Mouse (Mus musculus) heart, embryonic 10.5 days (tissue): ENCODE measurements around the gene Sema6d. TPM values are rescaled to one million over a fixed set of nuclear protein-coding genes. Genes with fewer than 3 reads are reported as not detected.

Experiments used
- DNase-seq: peaks from one replicate; pipeline ENCODE4 v3.0.0-alpha.2; 2017; ENCODE audit warnings: low spot score
- H3K27ac ChIP-seq: fragments of 300-500 bp; sonication (generic); 2 replicates; pipeline ENCODE4 v1.5.1; 2016; ENCODE audit warnings: mild to moderate bottlenecking
- H3K27me3 ChIP-seq: fragments of 300-500 bp; sonication (generic); 2 replicates; pipeline ENCODE4 v1.6.1; 2016; ENCODE audit warnings: mild to moderate bottlenecking; ENCODE audit not compliant: poor library complexity, insufficient read depth, severe bottlenecking
- H3K36me3 ChIP-seq: fragments of 300-500 bp; sonication (generic); 2 replicates; pipeline ENCODE4 v1.6.1; 2016; ENCODE audit warnings: mild to moderate bottlenecking, moderate library complexity
- H3K4me1 ChIP-seq: fragments of 300-500 bp; sonication (generic); 2 replicates; pipeline ENCODE4 v1.6.1; 2016; ENCODE audit warnings: mild to moderate bottlenecking
- H3K4me3 ChIP-seq: fragments of 300-500 bp; sonication (generic); 2 replicates; pipeline ENCODE4 v1.5.1; 2016; ENCODE audit warnings: mild to moderate bottlenecking, moderate library complexity
- H3K9me3 ChIP-seq: fragments of 300-500 bp; sonication (generic); 2 replicates; pipeline ENCODE4 v1.6.1; 2016; ENCODE audit warnings: mild to moderate bottlenecking, moderate library complexity
- WGBS: fragments of 180-500 bp; shearing (Covaris S2); methylation state at CpG from one replicate; pipeline ENCODE4 v1.1.7; 2016; 5-methylcytosine and 5-hydroxymethylcytosine counted together
- polyA plus RNA-seq: library from polyadenylated mRNA; unstranded; fragments of >200 nt; fragmentation: Nextera tagmentation; extraction: Ambion mirVana; gene quantifications from 2 replicates; pipeline ENCODE4 v1.2.1, GENCODE M21; 2016

Sema6d gene
- polyA plus RNA-seq, 1 experiment from 2014 or later: 17.0 TPM

GRCm38 (mm10) chr2:124399611-124400010 is 309.8 kb downstream of the Sema6d start:
- no peaks in the 10 kb centered on the region for H3K36me3 ChIP-seq
- H3K4me1 ChIP-seq: peaks cover 14% of the 10 kb centered on the region
- H3K27ac ChIP-seq: no peak overlapping the region
- 88% methylated on average over 2 of the region's 2 CpGs for WGBS
- no peaks in the 10 kb centered on the region for H3K27me3 ChIP-seq
- H3K9me3 ChIP-seq: no peaks in the 10 kb centered on the region
- H3K4me3 ChIP-seq: no peak overlapping the region
- DNase-seq: no peak

GRCm38 (mm10) chr2:124401727-124402380 is 312.1 kb downstream of the Sema6d start:
- Histone ChIP-seq H3K4me1 (peaks cover 18% of the 10 kb centered on the region), H3K4me3 (no peak overlapping the region), H3K27ac (no peak overlapping the region), H3K9me3 (no peaks in the 10 kb centered on the region), H3K36me3 (no peaks in the 10 kb centered on the region), H3K27me3 (no peaks in the 10 kb centered on the region)
- DNase-seq: no peak
- WGBS: 62% methylated on average over 6 of the region's 6 CpGs

- no peaks in the 10 kb centered on the region for H3K9me3 ChIP-seq
- peak overlapping the region; percentile 52; the same call in 1 of the 2 replicates for H3K27ac ChIP-seq
- no peak for DNase-seq
- H3K36me3 ChIP-seq: no peaks in the 10 kb centered on the region
- H3K27me3 ChIP-seq: no peaks in the 10 kb centered on the region
- 65% methylated on average over 8 of the region's 8 CpGs for WGBS
- peaks cover 18% of the 10 kb centered on the region for H3K4me1 ChIP-seq
- H3K4me3 ChIP-seq: no peak overlapping the region
Measured at GRCm38 (mm10) chr2:124403571-124403970, 313.8 kb downstream of the Sema6d start.

GRCm38 (mm10) chr2:124403981-124404380 is 314.2 kb downstream of the Sema6d start:
- no peak for DNase-seq
- no peak overlapping the region for H3K4me3 ChIP-seq
- H3K9me3 ChIP-seq: no peaks in the 10 kb centered on the region
- H3K36me3 ChIP-seq: no peaks in the 10 kb centered on the region
- H3K27ac ChIP-seq: peak overlapping the region; percentile 52; the same call in 1 of the 2 replicates
- WGBS: 48% methylated on average over 6 of the region's 6 CpGs
- peaks cover 18% of the 10 kb centered on the region for H3K4me1 ChIP-seq
- no peaks in the 10 kb centered on the region for H3K27me3 ChIP-seq

- Histone ChIP-seq H3K27me3 (no peaks in the 10 kb centered on the region), H3K27ac (peak overlapping the region; percentile 52), H3K4me3 (no peak overlapping the region), H3K4me1 (peaks cover 18% of the 10 kb centered on the region), H3K9me3 (no peaks in the 10 kb centered on the region), H3K36me3 (no peaks in the 10 kb centered on the region)
- DNase-seq: no peak
- 76% methylated on average over 6 of the region's 6 CpGs for WGBS
Measured at GRCm38 (mm10) chr2:124404631-124405562, 315.1 kb downstream of the Sema6d start.

GRCm38 (mm10) chr2:124408956-124409355 is 319.2 kb downstream of the Sema6d start:
- Histone ChIP-seq H3K4me1 (peaks cover 23% of the 10 kb centered on the region), H3K4me3 (no peak overlapping the region), H3K36me3 (no peaks in the 10 kb centered on the region), H3K27ac (no peak overlapping the region), H3K9me3 (no peaks in the 10 kb centered on the region), H3K27me3 (no peaks in the 10 kb centered on the region)
- WGBS: 50% methylated on average over 1 of the region's 1 CpGs
- no peak for DNase-seq

- no peak overlapping the region for H3K27ac ChIP-seq
- peaks cover 22% of the 10 kb centered on the region for H3K4me1 ChIP-seq
- no peak overlapping the region for H3K4me3 ChIP-seq
- WGBS: 61% methylated on average over 3 of the region's 3 CpGs
- H3K36me3 ChIP-seq: no peaks in the 10 kb centered on the region
- no peaks in the 10 kb centered on the region for H3K27me3 ChIP-seq
- no peaks in the 10 kb centered on the region for H3K9me3 ChIP-seq
- DNase-seq: no peak
Measured at GRCm38 (mm10) chr2:124416730-124417129, 327.0 kb downstream of the Sema6d start.

- H3K27me3 ChIP-seq: no peaks in the 10 kb centered on the region
- no peaks in the 10 kb centered on the region for H3K36me3 ChIP-seq
- DNase-seq: no peak
- no peaks in the 10 kb centered on the region for H3K9me3 ChIP-seq
- WGBS: 88% methylated on average over 2 of the region's 2 CpGs
- peaks cover 15% of the 10 kb centered on the region for H3K4me1 ChIP-seq
- H3K27ac ChIP-seq: no peak overlapping the region
- H3K4me3 ChIP-seq: no peak overlapping the region
Measured at GRCm38 (mm10) chr2:124418319-124418718, 328.6 kb downstream of the Sema6d start.

- H3K36me3 ChIP-seq: no peaks in the 10 kb centered on the region
- H3K4me3 ChIP-seq: no peak overlapping the region
- 48% methylated on average over 1 of the region's 1 CpGs for WGBS
- H3K4me1 ChIP-seq: peaks cover 9% of the 10 kb centered on the region; the same call in 1 of the 2 replicates
- H3K9me3 ChIP-seq: no peaks in the 10 kb centered on the region
- no peak for DNase-seq
- H3K27me3 ChIP-seq: no peaks in the 10 kb centered on the region
- H3K27ac ChIP-seq: no peak overlapping the region
Measured at GRCm38 (mm10) chr2:124420170-124420825, 330.5 kb downstream of the Sema6d start.

- H3K4me1 ChIP-seq: no peaks in the 10 kb centered on the region
- no peak overlapping the region for H3K27ac ChIP-seq
- 61% methylated on average over 5 of the region's 5 CpGs for WGBS
- no peak for DNase-seq
- no peaks in the 10 kb centered on the region for H3K27me3 ChIP-seq
- no peak overlapping the region for H3K4me3 ChIP-seq
- no peaks in the 10 kb centered on the region for H3K9me3 ChIP-seq
- no peaks in the 10 kb centered on the region for H3K36me3 ChIP-seq
Measured at GRCm38 (mm10) chr2:124429744-124430143, 340.0 kb downstream of the Sema6d start.

- H3K9me3 ChIP-seq: no peaks in the 10 kb centered on the region
- no peak overlapping the region for H3K4me3 ChIP-seq
- no peaks in the 10 kb centered on the region for H3K27me3 ChIP-seq
- H3K4me1 ChIP-seq: peaks cover 6% of the 10 kb centered on the region; the same call in 1 of the 2 replicates
- DNase-seq: no peak
- H3K36me3 ChIP-seq: no peaks in the 10 kb centered on the region
- no peak overlapping the region for H3K27ac ChIP-seq
- WGBS: 84% methylated on average over 3 of the region's 3 CpGs
Measured at GRCm38 (mm10) chr2:124430708-124431107, 340.9 kb downstream of the Sema6d start.

GRCm38 (mm10) chr2:124435382-124436002 is 345.7 kb downstream of the Sema6d start:
- no peaks in the 10 kb centered on the region for H3K27me3 ChIP-seq
- peaks cover 18% of the 10 kb centered on the region for H3K4me1 ChIP-seq
- 60% methylated on average over 12 of the region's 12 CpGs for WGBS
- no peaks in the 10 kb centered on the region for H3K9me3 ChIP-seq
- no peak overlapping the region for H3K4me3 ChIP-seq
- H3K36me3 ChIP-seq: no peaks in the 10 kb centered on the region
- DNase-seq: no peak
- H3K27ac ChIP-seq: peak overlapping the region; percentile 42; the same call in 1 of the 2 replicates
